Mouse (Mus musculus): Measurements from ENCODE around the gene Snx32. TPM values are rescaled to one million over a fixed set of nuclear protein-coding genes. Genes with fewer than 3 reads are reported as not detected.

The Snx32 gene
- polyA plus RNA-seq, 1 experiment from 2014 or later = 3.0 TPM

DNA sequence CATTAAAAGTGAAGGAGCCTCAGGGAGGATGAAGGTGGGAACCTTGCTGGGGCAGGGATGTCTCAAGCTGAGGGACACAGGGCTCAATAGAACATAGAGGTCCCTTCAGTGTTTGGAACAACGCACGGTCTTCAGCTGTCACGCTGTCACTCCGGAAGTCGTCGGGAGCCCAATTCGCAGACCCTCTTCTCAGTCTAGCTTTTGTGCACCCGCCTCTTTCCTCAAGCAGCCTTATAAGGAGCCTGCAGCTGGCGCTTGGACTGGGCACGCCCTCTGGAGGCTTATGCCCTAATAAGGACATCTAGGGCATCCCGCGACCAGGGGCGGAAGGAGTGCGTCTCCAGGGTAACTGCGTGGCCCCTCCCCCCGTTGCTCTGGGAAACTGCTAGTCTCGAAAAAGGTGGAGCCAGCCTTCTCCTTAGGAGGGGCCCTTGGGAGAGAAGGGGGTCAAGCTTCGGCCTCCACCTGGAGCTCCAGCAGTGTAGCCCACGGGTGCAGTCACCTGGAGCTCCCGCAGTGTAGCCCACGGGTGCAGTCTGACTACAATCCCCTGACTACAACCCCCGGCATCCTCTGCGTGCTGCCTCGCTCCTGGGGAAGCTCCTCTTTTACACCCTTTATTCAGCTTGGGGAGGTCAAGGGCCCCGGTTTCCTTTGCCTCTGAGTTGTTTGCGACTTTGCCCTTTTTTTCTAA, 21.3 kb downstream of the Snx32 start:
- ATAC-seq (peak; percentile 65), DNase-seq (peak; percentile 95)
- peak overlapping the region; percentile 99 for H3K27ac ChIP-seq (ENCODE audit: low read depth)
- H3K4me3 ChIP-seq (ENCODE audit: low read depth, low read length) = peak overlapping the region; percentile 48
- no peaks in the 10 kb centered on the region for H3K27me3 ChIP-seq (ENCODE audit: insufficient read depth, low read length)
- WGBS (ENCODE audit: insufficient replicate concordance) = under 1% methylated on average over 26 of the region's 26 CpGs
- H3K9me3 ChIP-seq (ENCODE audit: low read length) = no peaks in the 10 kb centered on the region
- peak; percentile 17; the same call in 1 of the 2 replicates for TF ChIP-seq EP300 (IDR thresholded peaks at IDR 0.05; ENCODE audit: low read depth)
- peak; percentile 48 for TF ChIP-seq CTCF (IDR thresholded peaks at IDR 0.05; ENCODE audit: low read depth)
- H3K36me3 ChIP-seq (replicated peaks; ENCODE audit: insufficient read depth, low read length) = peaks cover 26% of the 10 kb centered on the region
- peak overlapping the region; percentile 56 for H3K9ac ChIP-seq (replicated peaks)
- peaks cover 31% of the 10 kb centered on the region for H3K4me1 ChIP-seq (ENCODE audit: insufficient read depth)
- peak overlapping the region; percentile 79 for H3K4me2 ChIP-seq (ENCODE audit: low read depth, low read length)

DNA sequence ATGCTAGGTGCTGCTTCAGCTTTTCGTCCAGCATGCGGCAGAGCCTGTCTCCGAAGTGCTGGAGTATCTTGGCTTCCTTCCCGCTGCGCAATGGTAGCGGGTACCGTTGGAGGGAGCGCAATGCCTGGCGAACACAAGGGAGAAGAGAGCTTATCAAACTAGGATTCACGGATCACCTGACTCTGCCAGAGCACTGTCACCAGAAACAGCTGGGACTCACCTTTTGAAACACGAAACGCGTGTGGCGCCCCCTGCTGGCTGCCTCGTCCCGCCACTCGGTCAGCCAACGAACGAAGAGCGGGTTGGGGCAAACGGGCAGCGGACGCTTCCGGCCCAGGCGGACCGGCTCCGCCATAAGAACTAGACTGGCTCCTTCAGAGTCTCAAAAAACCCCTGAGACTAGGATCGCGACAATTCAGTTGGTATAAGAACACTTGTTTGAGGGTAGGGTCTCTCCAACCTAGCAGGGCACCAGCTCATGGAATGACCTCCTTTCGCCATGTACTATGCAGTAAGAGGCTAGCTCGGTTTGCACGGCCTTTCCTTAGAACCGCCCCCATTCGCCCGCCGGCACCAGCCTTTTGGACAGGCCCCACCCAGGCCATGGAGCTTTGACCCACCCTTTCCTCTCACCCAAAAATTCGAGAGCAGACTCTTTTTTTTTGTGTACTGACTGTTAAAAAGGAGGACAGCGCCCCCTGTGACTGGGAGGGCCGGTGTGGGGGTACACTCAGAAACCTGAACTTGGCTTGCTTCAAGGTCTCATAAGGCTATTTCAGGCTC, 22.4 kb downstream of the Snx32 start, which contains the start of gene Mus81:
Gene Mus81, minus strand, starts transcription at position 635 of the 783 bp plus-strand sequence.
- peak within 1 kb of the TSS; percentile 99 for H3K27ac ChIP-seq (ENCODE audit: low read depth)
- WGBS (ENCODE audit: insufficient replicate concordance) = under 1% methylated on average over 39 of the region's 39 CpGs
- DNase-seq = peak; percentile 96
- peak; percentile 73 for ATAC-seq
- TF ChIP-seq EP300 (IDR thresholded peaks at IDR 0.05; ENCODE audit: low read depth) (peak; percentile 65; the same call in 1 of the 2 replicates), CTCF (IDR thresholded peaks at IDR 0.05; ENCODE audit: low read depth) (peak; percentile 96)
- H3K36me3 ChIP-seq (replicated peaks; ENCODE audit: insufficient read depth, low read length) = peaks cover 24% of the 10 kb centered on the region
- H3K4me1 ChIP-seq (ENCODE audit: insufficient read depth) = peaks cover 31% of the 10 kb centered on the region
- H3K9me3 ChIP-seq (ENCODE audit: low read length) = no peaks in the 10 kb centered on the region
- H3K4me3 ChIP-seq (ENCODE audit: low read depth, low read length) = peak within 1 kb of the TSS; percentile 48
- H3K27me3 ChIP-seq (ENCODE audit: insufficient read depth, low read length) = no peaks in the 10 kb centered on the region
- H3K4me2 ChIP-seq (ENCODE audit: low read depth, low read length) = peak within 1 kb of the TSS; percentile 79
- H3K9ac ChIP-seq (replicated peaks) = peak within 1 kb of the TSS; percentile 56

DNA sequence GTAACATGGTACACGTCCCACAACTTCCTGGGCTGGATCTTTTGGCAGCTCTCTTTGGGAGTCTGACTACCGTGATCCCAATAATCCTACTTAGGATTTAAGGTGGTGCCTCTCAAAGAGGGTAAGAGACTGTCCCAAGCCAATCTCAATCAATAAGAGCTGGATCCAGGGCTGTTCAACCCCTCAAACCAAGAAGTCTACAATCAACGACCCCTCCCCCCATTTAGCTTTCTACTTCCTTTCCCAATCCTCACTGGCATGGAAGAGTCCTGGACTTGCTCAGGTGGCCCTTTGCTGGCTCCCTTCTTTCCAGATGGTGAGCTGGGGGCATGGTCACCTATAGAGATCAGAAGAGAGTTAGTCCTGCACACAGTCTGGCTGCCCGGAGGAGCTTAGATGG, 23.6 kb downstream of the Snx32 start:
- ATAC-seq (no peak), DNase-seq (no peak)
- H3K4me1 ChIP-seq (ENCODE audit: insufficient read depth) = peaks cover 26% of the 10 kb centered on the region
- peak overlapping the region; percentile 79; the same call in 1 of the 2 replicates for H3K4me2 ChIP-seq (ENCODE audit: low read depth, low read length)
- TF ChIP-seq EP300 (IDR thresholded peaks at IDR 0.05; ENCODE audit: low read depth) = no peak
- no peak for TF ChIP-seq CTCF (IDR thresholded peaks at IDR 0.05; ENCODE audit: low read depth)
- H3K27ac ChIP-seq (ENCODE audit: low read depth) = no peak overlapping the region
- peaks cover 18% of the 10 kb centered on the region for H3K36me3 ChIP-seq (replicated peaks; ENCODE audit: insufficient read depth, low read length)
- peak overlapping the region; percentile 48; the same call in 1 of the 2 replicates for H3K4me3 ChIP-seq (ENCODE audit: low read depth, low read length)
- WGBS (ENCODE audit: insufficient replicate concordance) = 87% methylated on average over 4 of the region's 4 CpGs
- H3K27me3 ChIP-seq (ENCODE audit: insufficient read depth, low read length) = no peaks in the 10 kb centered on the region
- H3K9me3 ChIP-seq (ENCODE audit: low read length) = no peaks in the 10 kb centered on the region
- no peak overlapping the region for H3K9ac ChIP-seq (replicated peaks)

DNA sequence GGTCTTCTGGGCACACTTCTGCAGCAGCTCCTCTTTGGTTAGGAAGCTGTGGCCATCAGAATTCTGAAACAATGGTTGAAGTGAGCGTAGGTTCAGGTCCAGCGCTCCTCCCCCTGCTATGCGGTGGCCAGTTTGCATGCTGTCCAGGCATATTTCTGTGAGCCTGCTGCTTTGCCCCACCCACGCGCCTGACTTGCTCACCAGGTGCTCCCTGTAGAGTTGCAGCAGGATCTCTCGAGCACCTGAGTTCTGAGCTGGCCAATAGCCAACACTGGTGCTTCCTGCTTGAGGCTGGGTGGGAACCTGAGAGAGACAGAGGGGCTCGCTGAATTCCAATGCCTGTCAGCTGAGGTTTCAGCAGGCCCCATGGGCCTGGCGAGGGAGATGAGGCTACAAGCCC, 24.1 kb downstream of the Snx32 start:
- 88% methylated on average over 8 of the region's 8 CpGs for WGBS (ENCODE audit: insufficient replicate concordance)
- TF ChIP-seq EP300 (IDR thresholded peaks at IDR 0.05; ENCODE audit: low read depth) = no peak
- no peak for TF ChIP-seq CTCF (IDR thresholded peaks at IDR 0.05; ENCODE audit: low read depth)
- Histone ChIP-seq H3K36me3 (replicated peaks; ENCODE audit: insufficient read depth, low read length) (peaks cover 18% of the 10 kb centered on the region), H3K4me2 (ENCODE audit: low read depth, low read length) (no peak overlapping the region), H3K4me1 (ENCODE audit: insufficient read depth) (peaks cover 24% of the 10 kb centered on the region), H3K4me3 (ENCODE audit: low read depth, low read length) (no peak overlapping the region), H3K9me3 (ENCODE audit: low read length) (no peaks in the 10 kb centered on the region), H3K27ac (ENCODE audit: low read depth) (no peak overlapping the region), H3K9ac (replicated peaks) (no peak overlapping the region), H3K27me3 (ENCODE audit: insufficient read depth, low read length) (no peaks in the 10 kb centered on the region)
- no peak for DNase-seq
- no peak for ATAC-seq

DNA sequence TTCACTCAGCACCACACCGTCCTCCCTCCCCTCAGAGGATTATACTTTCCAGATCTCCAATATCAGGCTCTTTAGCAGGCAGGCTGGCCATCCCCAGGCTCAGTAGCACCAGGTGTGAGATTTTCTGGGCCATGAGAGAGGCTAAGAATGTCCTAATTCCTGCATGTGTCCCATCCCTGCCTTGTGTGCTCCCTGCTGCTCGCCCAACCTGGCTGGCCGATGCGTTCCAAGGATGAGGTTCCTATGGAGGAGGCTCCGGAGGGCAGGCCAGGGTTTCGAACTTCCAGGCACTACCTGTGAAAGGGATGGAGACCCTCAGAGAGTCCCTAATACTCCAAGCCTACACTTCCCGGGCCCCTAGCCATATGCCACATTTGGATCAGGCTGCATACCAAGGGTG, 24.5 kb downstream of the Snx32 start:
- TF ChIP-seq EP300 (IDR thresholded peaks at IDR 0.05; ENCODE audit: low read depth) = no peak
- TF ChIP-seq CTCF (IDR thresholded peaks at IDR 0.05; ENCODE audit: low read depth) = no peak
- Histone ChIP-seq H3K36me3 (replicated peaks; ENCODE audit: insufficient read depth, low read length) (peaks cover 18% of the 10 kb centered on the region), H3K27me3 (ENCODE audit: insufficient read depth, low read length) (no peaks in the 10 kb centered on the region), H3K4me1 (ENCODE audit: insufficient read depth) (peaks cover 24% of the 10 kb centered on the region), H3K4me2 (ENCODE audit: low read depth, low read length) (no peak overlapping the region), H3K9ac (replicated peaks) (no peak overlapping the region), H3K4me3 (ENCODE audit: low read depth, low read length) (no peak overlapping the region), H3K9me3 (ENCODE audit: low read length) (no peaks in the 10 kb centered on the region), H3K27ac (ENCODE audit: low read depth) (no peak overlapping the region)
- 88% methylated on average over 7 of the region's 7 CpGs for WGBS (ENCODE audit: insufficient replicate concordance)
- no peak for DNase-seq
- no peak for ATAC-seq

DNA sequence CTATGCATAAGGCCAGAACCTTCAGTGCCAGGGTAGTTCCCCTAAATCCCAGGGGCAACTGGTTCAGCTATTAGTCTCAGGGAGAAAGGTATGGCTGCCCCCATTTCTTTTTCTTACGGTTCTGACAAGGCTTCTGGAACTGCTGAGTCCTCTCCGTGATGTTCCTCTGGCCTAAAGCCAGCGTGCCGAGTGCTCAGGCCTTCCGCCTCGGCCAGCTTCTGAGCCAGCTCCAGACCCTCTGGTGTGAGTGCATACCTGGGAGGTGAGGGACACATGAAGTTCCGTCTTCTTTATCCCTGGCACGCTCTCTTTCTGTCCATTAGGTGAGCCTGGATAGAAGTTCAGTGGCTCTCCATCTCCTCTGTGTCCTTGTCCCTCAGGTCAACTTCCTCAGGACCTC, 25.0 kb downstream of the Snx32 start:
- Histone ChIP-seq H3K4me1 (ENCODE audit: insufficient read depth) (peaks cover 24% of the 10 kb centered on the region), H3K36me3 (replicated peaks; ENCODE audit: insufficient read depth, low read length) (peaks cover 18% of the 10 kb centered on the region), H3K4me2 (ENCODE audit: low read depth, low read length) (no peak overlapping the region), H3K9me3 (ENCODE audit: low read length) (no peaks in the 10 kb centered on the region), H3K27me3 (ENCODE audit: insufficient read depth, low read length) (no peaks in the 10 kb centered on the region), H3K4me3 (ENCODE audit: low read depth, low read length) (no peak overlapping the region), H3K27ac (ENCODE audit: low read depth) (no peak overlapping the region), H3K9ac (replicated peaks) (no peak overlapping the region)
- TF ChIP-seq CTCF (IDR thresholded peaks at IDR 0.05; ENCODE audit: low read depth) (no peak), EP300 (IDR thresholded peaks at IDR 0.05; ENCODE audit: low read depth) (no peak)
- ATAC-seq (no peak), DNase-seq (no peak)
- 92% methylated on average over 8 of the region's 8 CpGs for WGBS (ENCODE audit: insufficient replicate concordance)
